Mouse (Mus musculus) heart, embryonic 14.5 days (tissue): Measurements from ENCODE around the gene Agt. TPM values are rescaled to one million over a fixed set of nuclear protein-coding genes. Genes with fewer than 3 reads are reported as not detected.

ENCODE experiments used
- ATAC-seq: fragments of 200-750 bp; cut with Nextera tagmentation; 2 replicates; pipeline ENCODE4 v1.8.0; 2017; ENCODE audit warnings: low read depth, moderate TSS enrichment; ENCODE audit not compliant: insufficient number of reproducible peaks, insufficient read depth, low FRiP score
- H3K27ac ChIP-seq, 2 experiments: fragments of 200-500 bp in 1 of 2; fragments of 300-500 bp in 1 of 2; sonication (generic) in 1 of 2; replicated peaks in 1 of 2; 2 replicates each; pipeline ENCODE4 v1.5.1; 2012 to 2014; ENCODE audit warnings: low read depth in 2 of 2, low read length in 2 of 2, control low read depth in 1 of 2, mild to moderate bottlenecking in 1 of 2, mixed read lengths in 1 of 2; ENCODE audit not compliant: control insufficient read depth in 1 of 2, insufficient read depth in 1 of 2
- H3K27me3 ChIP-seq: fragments of 300-500 bp; sonication (generic); 2 replicates; pipeline ENCODE4 v1.6.1; 2014; ENCODE audit warnings: mild to moderate bottlenecking, low read length, control low read depth; ENCODE audit not compliant: control insufficient read depth, insufficient read depth
- H3K36me3 ChIP-seq: fragments of 300-500 bp; sonication (generic); 2 replicates; pipeline ENCODE4 v1.6.1; 2014; ENCODE audit warnings: mild to moderate bottlenecking, control low read depth, low read length, mixed read lengths; ENCODE audit not compliant: control insufficient read depth, insufficient read depth
- H3K4me1 ChIP-seq, 2 experiments: fragments of 200-500 bp in 1 of 2; fragments of 300-500 bp in 1 of 2; sonication (generic) in 1 of 2; 2 replicates each; pipeline ENCODE4 v1.6.1; 2012 to 2014; ENCODE audit warnings: low read length in 2 of 2, control low read depth in 1 of 2, mixed read lengths in 1 of 2; ENCODE audit not compliant: control insufficient read depth in 2 of 2, insufficient read depth in 2 of 2
- H3K4me2 ChIP-seq: fragments of 300-500 bp; sonication (generic); 2 replicates; pipeline ENCODE4 v1.6.1; 2014; ENCODE audit warnings: mild to moderate bottlenecking, low read length
- H3K4me3 ChIP-seq, 2 experiments: fragments of 200-500 bp in 1 of 2; fragments of 300-500 bp in 1 of 2; sonication (generic) in 1 of 2; 2 replicates each; pipeline ENCODE4 v1.5.1; 2012 to 2014; ENCODE audit warnings: low read length in 2 of 2, mild to moderate bottlenecking in 2 of 2, control low read depth in 1 of 2, low read depth in 1 of 2, moderate library complexity in 1 of 2; ENCODE audit not compliant: control insufficient read depth in 1 of 2, insufficient read depth in 1 of 2
- H3K9ac ChIP-seq: fragments of 300-500 bp; sonication (generic); 2 replicates; pipeline ENCODE4 v1.6.1; 2014; ENCODE audit warnings: mild to moderate bottlenecking, low read length
- H3K9me3 ChIP-seq: fragments of 300-500 bp; sonication (generic); 2 replicates; pipeline ENCODE4 v1.6.1; 2016; ENCODE audit warnings: low read length, control low read depth; ENCODE audit not compliant: control insufficient read depth
- WGBS: fragments of 180-500 bp; shearing (Covaris S2); extraction: QIAGEN DNeasy Blood & Tissue Kit; methylation state at CpG from one replicate; pipeline ENCODE4 v1.1.7; 2014; 5-methylcytosine and 5-hydroxymethylcytosine counted together
- polyA plus RNA-seq: library from polyadenylated mRNA; unstranded; fragments of >200 nt; fragmentation: Nextera tagmentation; extraction: Ambion mirVana; gene quantifications from 2 replicates; pipeline ENCODE4 v1.2.1, GENCODE M21; 2014

Gene Agt
- polyA plus RNA-seq, 1 experiment from 2014 or later: 1.3 TPM

- no peak for ATAC-seq
- Histone ChIP-seq H3K4me2 (no peak overlapping the region), H3K36me3 (no peaks in the 10 kb centered on the region), H3K27me3 (no peaks in the 10 kb centered on the region), H3K4me1 (peaks cover 9 to 14% of the 10 kb centered on the region in 2 experiments), H3K9me3 (no peaks in the 10 kb centered on the region), H3K27ac (no peak overlapping the region), H3K4me3 (no peak overlapping the region), H3K9ac (no peak overlapping the region)
- WGBS: 70% methylated on average over 4 of the region's 4 CpGs
Observed at GRCm38 (mm10) chr8:124589393-124589792, 19.9 kb upstream of the Agt start.

- Histone ChIP-seq H3K27ac (no peak overlapping the region), H3K4me2 (no peak overlapping the region), H3K4me1 (peaks cover 9 to 14% of the 10 kb centered on the region in 2 experiments), H3K4me3 (no peak overlapping the region), H3K36me3 (no peaks in the 10 kb centered on the region), H3K27me3 (no peaks in the 10 kb centered on the region), H3K9ac (no peak overlapping the region), H3K9me3 (no peaks in the 10 kb centered on the region)
- WGBS: 86% methylated on average over 2 of the region's 2 CpGs
- ATAC-seq: no peak
Observed at GRCm38 (mm10) chr8:124586556-124586955, 17.1 kb upstream of the Agt start.

- ATAC-seq: peak; percentile 72; the same call in 1 of the 2 replicates
- Histone ChIP-seq H3K36me3 (no peaks in the 10 kb centered on the region), H3K4me1 (peaks cover 9 to 14% of the 10 kb centered on the region in 2 experiments), H3K27me3 (no peaks in the 10 kb centered on the region), H3K9ac (peak overlapping the region; percentile 23; the same call in 1 of the 2 replicates), H3K4me2 (no peak overlapping the region), H3K27ac (no peak overlapping the region), H3K4me3 (no peak overlapping the region), H3K9me3 (no peaks in the 10 kb centered on the region)
- WGBS: 46% methylated on average over 3 of the region's 3 CpGs
Observed at GRCm38 (mm10) chr8:124585718-124586425, 16.4 kb upstream of the Agt start.

- Histone ChIP-seq H3K4me1 (peaks cover 6 to 10% of the 10 kb centered on the region in 2 experiments), H3K36me3 (no peaks in the 10 kb centered on the region), H3K27me3 (no peaks in the 10 kb centered on the region), H3K27ac (no peak overlapping the region), H3K4me3 (no peak overlapping the region), H3K4me2 (no peak overlapping the region), H3K9me3 (no peaks in the 10 kb centered on the region), H3K9ac (no peak overlapping the region)
- ATAC-seq: no peak
- 68% methylated on average over 1 of the region's 1 CpGs for WGBS
Observed at GRCm38 (mm10) chr8:124576751-124577150, 7.2 kb upstream of the Agt start.

- Histone ChIP-seq H3K4me1 (peaks cover 11 to 14% of the 10 kb centered on the region in 2 experiments), H3K4me3 (no peak within 1 kb of the TSS), H3K9me3 (no peaks in the 10 kb centered on the region), H3K27ac (no peak within 1 kb of the TSS), H3K36me3 (no peaks in the 10 kb centered on the region), H3K27me3 (no peaks in the 10 kb centered on the region), H3K4me2 (no peak within 1 kb of the TSS), H3K9ac (no peak within 1 kb of the TSS)
- 86% methylated on average over 8 of the region's 8 CpGs for WGBS
- ATAC-seq: no peak
Observed at GRCm38 (mm10) chr8:124575811-124576210, 6.3 kb upstream of the Agt start, which contains the start of gene Capn9. Capn9 (plus strand) TSS chr8:124576111.

GRCm38 (mm10) chr8:124573552-124574340 lies 4.2 kb upstream of the Agt start:
- Histone ChIP-seq H3K4me1 (peaks cover 15 to 25% of the 10 kb centered on the region in 2 experiments), H3K27ac (peak overlapping the region; percentile 49 to 50; a peak in 1 of 4 replicates), H3K4me2 (peak overlapping the region; percentile 41), H3K4me3 (no peak overlapping the region), H3K9me3 (no peaks in the 10 kb centered on the region), H3K9ac (peak overlapping the region; percentile 44; the same call in 1 of the 2 replicates), H3K36me3 (no peaks in the 10 kb centered on the region), H3K27me3 (no peaks in the 10 kb centered on the region)
- no peak; the same call in 1 of the 2 replicates for ATAC-seq
- 54% methylated on average over 15 of the region's 15 CpGs for WGBS

GRCm38 (mm10) chr8:124572430-124572775 lies 2.9 kb upstream of the Agt start:
- Histone ChIP-seq H3K9me3 (no peaks in the 10 kb centered on the region), H3K27ac (peak overlapping the region; percentile 49 to 54; a peak in 3 of 4 replicates), H3K9ac (no peak overlapping the region), H3K4me1 (peaks cover 15 to 25% of the 10 kb centered on the region in 2 experiments), H3K27me3 (no peaks in the 10 kb centered on the region), H3K36me3 (no peaks in the 10 kb centered on the region), H3K4me2 (no peak overlapping the region), H3K4me3 (no peak overlapping the region)
- no peak for ATAC-seq
